Mouse (Mus musculus): ENCODE results near the gene Arhgdib. TPM values are rescaled to one million over a fixed set of nuclear protein-coding genes. Genes with fewer than 3 reads are reported as not detected.

Gene Arhgdib
- polyA plus RNA-seq, 1 experiment from 2014 or later: 16.6 TPM

GRCm38 (mm10) chr6:136921601-136922000 lies 20.1 kb downstream of the Arhgdib start:
- 88% methylated on average over 7 of the region's 7 CpGs for WGBS
- Histone ChIP-seq H3K4me2 (ENCODE audit: low read length) (no peak overlapping the region), H3K9ac (replicated peaks; ENCODE audit: low read length) (no peak overlapping the region), H3K27ac (replicated peaks; ENCODE audit: low read depth, low read length) (no peak overlapping the region), H3K4me3 (replicated peaks; ENCODE audit: low read depth, low read length) (no peak overlapping the region), H3K4me1 (ENCODE audit: control insufficient read depth, insufficient read depth, low read length) (no peaks in the 10 kb centered on the region), H3K36me3 (ENCODE audit: control insufficient read depth, insufficient read depth, low read length) (no peaks in the 10 kb centered on the region), H3K27me3 (ENCODE audit: control insufficient read depth, insufficient read depth, low read length) (no peaks in the 10 kb centered on the region), H3K9me3 (ENCODE audit: control insufficient read depth, low read length) (no peaks in the 10 kb centered on the region)
- DNase-seq: no peak
- ATAC-seq (ENCODE audit: low FRiP score, low TSS enrichment): no peak

GRCm38 (mm10) chr6:136920320-136921257 lies 21.1 kb downstream of the Arhgdib start:
- H3K27ac ChIP-seq (replicated peaks; ENCODE audit: low read depth, low read length): no peak overlapping the region
- ATAC-seq (ENCODE audit: low FRiP score, low TSS enrichment): no peak

GRCm38 (mm10) chr6:136917885-136918284 lies 23.8 kb downstream of the Arhgdib start:
- 12% methylated on average over 2 of the region's 2 CpGs for WGBS
- no peaks in the 10 kb centered on the region for H3K9me3 ChIP-seq (ENCODE audit: control insufficient read depth, low read length)
- H3K27me3 ChIP-seq (ENCODE audit: control insufficient read depth, insufficient read depth, low read length): no peaks in the 10 kb centered on the region
- no peak overlapping the region for H3K27ac ChIP-seq (replicated peaks; ENCODE audit: low read depth, low read length)
- H3K4me3 ChIP-seq (replicated peaks; ENCODE audit: low read depth, low read length): no peak overlapping the region
- DNase-seq (no peak), ATAC-seq (ENCODE audit: low FRiP score, low TSS enrichment) (no peak)
- no peaks in the 10 kb centered on the region for H3K4me1 ChIP-seq (ENCODE audit: control insufficient read depth, insufficient read depth, low read length)
- H3K36me3 ChIP-seq (ENCODE audit: control insufficient read depth, insufficient read depth, low read length): no peaks in the 10 kb centered on the region
- no peak overlapping the region for H3K9ac ChIP-seq (replicated peaks; ENCODE audit: low read length)
- no peak overlapping the region for H3K4me2 ChIP-seq (ENCODE audit: low read length)

More at GRCm38 (mm10) chr6:136920320-136921257, 21.1 kb downstream of the Arhgdib start:
- Histone ChIP-seq H3K9me3 (ENCODE audit: control insufficient read depth, low read length) (no peaks in the 10 kb centered on the region), H3K4me1 (ENCODE audit: control insufficient read depth, insufficient read depth, low read length) (no peaks in the 10 kb centered on the region), H3K4me2 (ENCODE audit: low read length) (no peak overlapping the region), H3K9ac (replicated peaks; ENCODE audit: low read length) (no peak overlapping the region), H3K27me3 (ENCODE audit: control insufficient read depth, insufficient read depth, low read length) (no peaks in the 10 kb centered on the region), H3K4me3 (replicated peaks; ENCODE audit: low read depth, low read length) (no peak overlapping the region), H3K36me3 (ENCODE audit: control insufficient read depth, insufficient read depth, low read length) (no peaks in the 10 kb centered on the region)
- DNase-seq: peak; percentile 88
- 46% methylated on average over 16 of the region's 16 CpGs for WGBS

GRCm38 (mm10) chr6:136915721-136916395 lies 25.8 kb downstream of the Arhgdib start:
- Histone ChIP-seq H3K4me3 (replicated peaks; ENCODE audit: low read depth, low read length) (no peak overlapping the region), H3K36me3 (ENCODE audit: control insufficient read depth, insufficient read depth, low read length) (no peaks in the 10 kb centered on the region)
- WGBS: 90% methylated on average over 8 of the region's 8 CpGs

GRCm38 (mm10) chr6:136914234-136914633 lies 27.5 kb downstream of the Arhgdib start:
- WGBS: 92% methylated on average over 6 of the region's 6 CpGs
- no peak for DNase-seq
- H3K4me3 ChIP-seq (replicated peaks; ENCODE audit: low read depth, low read length): no peak overlapping the region
- H3K4me2 ChIP-seq (ENCODE audit: low read length): no peak overlapping the region
- H3K4me1 ChIP-seq (ENCODE audit: control insufficient read depth, insufficient read depth, low read length): no peaks in the 10 kb centered on the region
- no peaks in the 10 kb centered on the region for H3K27me3 ChIP-seq (ENCODE audit: control insufficient read depth, insufficient read depth, low read length)
- no peaks in the 10 kb centered on the region for H3K9me3 ChIP-seq (ENCODE audit: control insufficient read depth, low read length)
- no peak overlapping the region for H3K27ac ChIP-seq (replicated peaks; ENCODE audit: low read depth, low read length)
- H3K36me3 ChIP-seq (ENCODE audit: control insufficient read depth, insufficient read depth, low read length): no peaks in the 10 kb centered on the region
- no peak overlapping the region for H3K9ac ChIP-seq (replicated peaks; ENCODE audit: low read length)
- no peak for ATAC-seq (ENCODE audit: low FRiP score, low TSS enrichment)

More at GRCm38 (mm10) chr6:136915721-136916395, 25.8 kb downstream of the Arhgdib start:
- ATAC-seq (ENCODE audit: low FRiP score, low TSS enrichment) (no peak), DNase-seq (no peak)
- H3K4me2 ChIP-seq (ENCODE audit: low read length): no peak overlapping the region
- H3K4me1 ChIP-seq (ENCODE audit: control insufficient read depth, insufficient read depth, low read length): no peaks in the 10 kb centered on the region
- no peaks in the 10 kb centered on the region for H3K9me3 ChIP-seq (ENCODE audit: control insufficient read depth, low read length)
- no peak overlapping the region for H3K9ac ChIP-seq (replicated peaks; ENCODE audit: low read length)
- H3K27ac ChIP-seq (replicated peaks; ENCODE audit: low read depth, low read length): no peak overlapping the region
- no peaks in the 10 kb centered on the region for H3K27me3 ChIP-seq (ENCODE audit: control insufficient read depth, insufficient read depth, low read length)

GRCm38 (mm10) chr6:136913384-136914126 lies 28.1 kb downstream of the Arhgdib start:
- 16% methylated on average over 18 of the region's 18 CpGs for WGBS
- peak; percentile 53 for DNase-seq
- no peaks in the 10 kb centered on the region for H3K36me3 ChIP-seq (ENCODE audit: control insufficient read depth, insufficient read depth, low read length)
- no peaks in the 10 kb centered on the region for H3K9me3 ChIP-seq (ENCODE audit: control insufficient read depth, low read length)
- ATAC-seq (ENCODE audit: low FRiP score, low TSS enrichment): no peak; the same call in 1 of the 2 replicates
- H3K4me3 ChIP-seq (replicated peaks; ENCODE audit: low read depth, low read length): peak overlapping the region; percentile 20; the same call in 1 of the 2 replicates
- peak overlapping the region; percentile 50 for H3K4me2 ChIP-seq (ENCODE audit: low read length)
- H3K27me3 ChIP-seq (ENCODE audit: control insufficient read depth, insufficient read depth, low read length): no peaks in the 10 kb centered on the region
- no peak overlapping the region; the same call in 1 of the 2 replicates for H3K9ac ChIP-seq (replicated peaks; ENCODE audit: low read length)
- H3K27ac ChIP-seq (replicated peaks; ENCODE audit: low read depth, low read length): no peak overlapping the region
- H3K4me1 ChIP-seq (ENCODE audit: control insufficient read depth, insufficient read depth, low read length): no peaks in the 10 kb centered on the region

GRCm38 (mm10) chr6:136912751-136913265 lies 28.9 kb downstream of the Arhgdib start:
- H3K4me2 ChIP-seq (ENCODE audit: low read length): no peak overlapping the region; the same call in 1 of the 2 replicates
- 91% methylated on average over 1 of the region's 2 CpGs for WGBS
- ATAC-seq (ENCODE audit: low FRiP score, low TSS enrichment) (no peak), DNase-seq (no peak)
- no peaks in the 10 kb centered on the region for H3K27me3 ChIP-seq (ENCODE audit: control insufficient read depth, insufficient read depth, low read length)
- no peaks in the 10 kb centered on the region for H3K9me3 ChIP-seq (ENCODE audit: control insufficient read depth, low read length)
- H3K4me1 ChIP-seq (ENCODE audit: control insufficient read depth, insufficient read depth, low read length): no peaks in the 10 kb centered on the region
- H3K4me3 ChIP-seq (replicated peaks; ENCODE audit: low read depth, low read length): no peak overlapping the region
- no peaks in the 10 kb centered on the region for H3K36me3 ChIP-seq (ENCODE audit: control insufficient read depth, insufficient read depth, low read length)
- no peak overlapping the region for H3K27ac ChIP-seq (replicated peaks; ENCODE audit: low read depth, low read length)
- H3K9ac ChIP-seq (replicated peaks; ENCODE audit: low read length): no peak overlapping the region

- DNase-seq: peak; percentile 12
Measured at GRCm38 (mm10) chr6:136910247-136910890, 31.3 kb downstream of the Arhgdib start.

More at GRCm38 (mm10) chr6:136910247-136910890, 31.3 kb downstream of the Arhgdib start:
- H3K27ac ChIP-seq (replicated peaks; ENCODE audit: low read depth, low read length): no peak overlapping the region
- WGBS: 91% methylated on average over 9 of the region's 9 CpGs
- H3K27me3 ChIP-seq (ENCODE audit: control insufficient read depth, insufficient read depth, low read length): no peaks in the 10 kb centered on the region
- H3K4me2 ChIP-seq (ENCODE audit: low read length): no peak overlapping the region
- no peaks in the 10 kb centered on the region for H3K9me3 ChIP-seq (ENCODE audit: control insufficient read depth, low read length)
- H3K9ac ChIP-seq (replicated peaks; ENCODE audit: low read length): no peak overlapping the region
- ATAC-seq (ENCODE audit: low FRiP score, low TSS enrichment): no peak
- no peak overlapping the region for H3K4me3 ChIP-seq (replicated peaks; ENCODE audit: low read depth, low read length)
- no peaks in the 10 kb centered on the region for H3K36me3 ChIP-seq (ENCODE audit: control insufficient read depth, insufficient read depth, low read length)
- no peaks in the 10 kb centered on the region for H3K4me1 ChIP-seq (ENCODE audit: control insufficient read depth, insufficient read depth, low read length)

All from midbrain, embryonic 14.5 days (tissue).